Mouse (Mus musculus): Measurements from ENCODE around the gene Mink1. TPM values are rescaled to one million over a fixed set of nuclear protein-coding genes. Genes with fewer than 3 reads are reported as not detected.
"Not testable (repeated sequence)": the region's sequence is repeated elsewhere in the genome, so short reads cannot be mapped to it uniquely, and the experiment has no call there.

The Mink1 gene
- total RNA-seq, 2 experiments from 2014 or later = 115 to 139 TPM

GRCm38 (mm10) chr11:70551526-70551925 is 11.2 kb upstream of the Mink1 start:
- DNase-seq = no peak
- intact Hi-C loops (cut with DNase I) = no loop called here

- DNase-seq = no peak
- intact Hi-C loops (cut with DNase I) = no loop called here
Measured at GRCm38 (mm10) chr11:70553940-70554339, 8.7 kb upstream of the Mink1 start.

- no peak for DNase-seq
- intact Hi-C loops (cut with DNase I) = no loop called here
Measured at GRCm38 (mm10) chr11:70557545-70557944, 5.1 kb upstream of the Mink1 start.

- intact Hi-C loops (cut with DNase I) = loop anchor here (5.0 kb wide), 1 partner anchor 40 kb away; no protein-coding TSS in a partner anchor
- DNase-seq = no peak
Measured at GRCm38 (mm10) chr11:70561937-70562286, 769 bp upstream of the Mink1 start.

- DNase-seq = no peak
- intact Hi-C loops (cut with DNase I) = loop anchor here (5.0 kb wide), 1 partner anchor 39 kb away; no protein-coding TSS in a partner anchor
Measured at GRCm38 (mm10) chr11:70562995-70563469, 351 bp downstream of the Mink1 start.

- intact Hi-C loops (cut with DNase I) = loop anchor here (5.0 kb wide), 1 partner anchor 39 kb away; no protein-coding TSS in a partner anchor
- peak; percentile 16 for DNase-seq
Measured at GRCm38 (mm10) chr11:70563470-70564275, 992 bp downstream of the Mink1 start.

- intact Hi-C loops (cut with DNase I) = loop anchor here (5.0 kb wide), 1 partner anchor 38 kb away; no protein-coding TSS in a partner anchor
- no peak for DNase-seq
Measured at GRCm38 (mm10) chr11:70564276-70564873, 1.7 kb downstream of the Mink1 start.

- no peak for DNase-seq
- intact Hi-C loops (cut with DNase I) = no loop called here
Measured at GRCm38 (mm10) chr11:70566586-70566985, 3.9 kb downstream of the Mink1 start.

GRCm38 (mm10) chr11:70570614-70571013 is 7.9 kb downstream of the Mink1 start:
- DNase-seq; intact Hi-C loops (cut with DNase I): not testable (repeated sequence)

- DNase-seq = no peak
Measured at GRCm38 (mm10) chr11:70571641-70572040, 9.0 kb downstream of the Mink1 start.

GRCm38 (mm10) chr11:70572348-70572902 is 9.7 kb downstream of the Mink1 start:
- no peak for DNase-seq
- intact Hi-C loops (cut with DNase I) = no loop called here

More at GRCm38 (mm10) chr11:70571641-70572040, 9.0 kb downstream of the Mink1 start:
- intact Hi-C loops (cut with DNase I) = no loop called here

- intact Hi-C loops (cut with DNase I) = no loop called here
- no peak for DNase-seq
Measured at GRCm38 (mm10) chr11:70573872-70574271, 11.2 kb downstream of the Mink1 start.

GRCm38 (mm10) chr11:70577201-70577600 is 14.5 kb downstream of the Mink1 start:
- intact Hi-C loops (cut with DNase I) = no loop called here
- DNase-seq = no peak

GRCm38 (mm10) chr11:70578962-70579361 is 16.3 kb downstream of the Mink1 start:
- intact Hi-C loops (cut with DNase I) = no loop called here
- DNase-seq = no peak

GRCm38 (mm10) chr11:70579710-70580357 is 17.2 kb downstream of the Mink1 start:
- no peak for DNase-seq
- intact Hi-C loops (cut with DNase I) = no loop called here

- intact Hi-C loops (cut with DNase I) = no loop called here
Measured at GRCm38 (mm10) chr11:70580358-70580720, 17.7 kb downstream of the Mink1 start.

GRCm38 (mm10) chr11:70580921-70581320 is 18.2 kb downstream of the Mink1 start:
- DNase-seq = no peak
- intact Hi-C loops (cut with DNase I) = no loop called here

More at GRCm38 (mm10) chr11:70580358-70580720, 17.7 kb downstream of the Mink1 start:
- DNase-seq = no peak

- DNase-seq = no peak
- intact Hi-C loops (cut with DNase I) = no loop called here
Measured at GRCm38 (mm10) chr11:70582196-70582595, 19.5 kb downstream of the Mink1 start.

GRCm38 (mm10) chr11:70583022-70583714 is 20.5 kb downstream of the Mink1 start:
- no peak for DNase-seq
- intact Hi-C loops (cut with DNase I) = no loop called here

GRCm38 (mm10) chr11:70583775-70584174 is 21.1 kb downstream of the Mink1 start:
- intact Hi-C loops (cut with DNase I) = no loop called here
- no peak for DNase-seq
